Mouse (Mus musculus) fibroblast of lung, adult 2 months (primary cell): ENCODE measurements at regions not wholly inside any gene's neighbourhood (a gene's known extent, or its start where the extent isn't known, plus 50 kb on each side); places are given as distances from the start of the nearest gene placed in this dataset.
A peak's percentile ranks its signal among the peaks of the same experiment; 100 is the strongest.

Experiments
- DNase-seq: peaks from one replicate; pipeline ENCODE4 v3.0.0-alpha.2; 2011; ENCODE audit warnings: low read depth

DNA sequence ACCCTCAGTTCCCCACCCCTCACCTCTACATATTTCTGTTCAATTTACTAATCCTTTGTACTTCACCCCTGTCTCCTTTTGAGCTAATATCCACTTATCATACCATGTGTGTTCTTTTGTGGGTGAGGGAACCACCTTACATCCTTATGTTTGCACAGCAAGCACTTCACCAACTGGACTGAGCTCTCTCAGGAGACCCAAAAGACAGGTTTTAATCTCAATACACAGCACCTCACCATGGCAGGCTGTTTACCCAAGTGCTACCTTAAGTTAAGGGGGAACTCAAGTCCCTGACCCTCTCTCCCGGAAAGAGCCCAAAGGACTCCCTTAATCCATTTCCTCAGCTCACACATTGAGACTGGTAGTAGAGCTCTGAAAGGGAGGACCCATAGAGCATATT lies 62.3 kb upstream of the Agr3 start:
- DNase-seq = no peak

- DNase-seq = no peak
Measured at GRCm38 (mm10) chr12:35853159-35853558, 72.3 kb upstream of the Agr3 start.

DNA sequence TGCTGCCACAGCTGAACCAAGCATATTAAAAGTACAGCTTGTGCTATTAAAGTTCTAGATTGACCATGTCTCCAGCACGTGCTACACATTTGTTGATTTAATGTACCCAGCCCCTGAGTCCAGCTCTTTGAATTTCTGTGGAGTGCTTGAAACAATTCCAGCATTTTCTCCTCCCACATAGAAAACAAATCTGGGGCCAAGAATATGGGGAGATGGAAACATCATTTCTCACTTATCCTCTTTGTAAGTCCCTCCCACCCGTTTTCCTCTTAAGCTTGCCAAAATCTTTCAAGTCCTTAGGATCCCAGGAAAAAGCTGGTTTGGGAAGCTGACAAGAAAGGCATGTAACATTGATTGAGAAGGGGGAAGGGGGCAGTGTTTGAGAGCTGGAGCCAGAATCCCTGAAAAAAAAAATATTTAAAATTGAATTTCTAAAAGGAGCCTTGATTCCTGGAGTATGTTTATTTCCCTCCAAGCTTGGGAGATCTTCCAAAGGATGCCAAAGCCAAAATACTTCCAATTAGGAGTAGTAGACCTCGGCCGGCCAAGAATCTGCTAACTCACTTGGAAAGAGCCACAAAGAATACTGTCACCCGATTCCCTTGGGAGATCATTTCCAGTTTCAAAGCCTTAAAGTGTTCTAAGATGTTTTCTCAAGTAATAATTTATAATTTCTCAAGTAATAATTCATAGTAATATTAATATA lies 78.4 kb upstream of the Agr3 start:
- DNase-seq = no peak

DNA sequence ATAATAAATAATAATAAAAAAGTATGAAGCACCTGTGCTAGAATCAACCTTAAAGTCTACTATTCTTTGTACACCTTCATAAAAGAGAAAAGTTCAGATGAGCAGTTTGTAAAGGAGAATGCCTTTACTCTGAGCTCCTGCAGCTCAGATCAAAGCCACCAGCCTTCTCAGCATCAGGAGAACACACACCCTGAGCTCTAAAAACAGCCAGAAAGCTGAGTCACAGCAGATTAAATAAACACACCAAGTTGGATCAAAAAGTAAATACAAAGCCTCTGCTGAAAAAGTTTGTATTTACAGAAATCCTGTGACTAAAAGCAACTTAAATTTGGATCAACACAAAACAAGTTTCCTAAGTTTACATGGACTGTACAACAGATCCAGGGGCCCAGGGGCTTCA lies 88.5 kb upstream of the Agr3 start:
- DNase-seq = no peak

GRCm38 (mm10) chr12:35833285-35833684 lies 92.1 kb upstream of the Agr3 start:
- no peak for DNase-seq

GRCm38 (mm10) chr12:35831922-35832512 lies 93.4 kb upstream of the Agr3 start:
- no peak for DNase-seq

- no peak for DNase-seq
Measured at GRCm38 (mm10) chr12:35831268-35831667, 94.2 kb upstream of the Agr3 start.

DNA sequence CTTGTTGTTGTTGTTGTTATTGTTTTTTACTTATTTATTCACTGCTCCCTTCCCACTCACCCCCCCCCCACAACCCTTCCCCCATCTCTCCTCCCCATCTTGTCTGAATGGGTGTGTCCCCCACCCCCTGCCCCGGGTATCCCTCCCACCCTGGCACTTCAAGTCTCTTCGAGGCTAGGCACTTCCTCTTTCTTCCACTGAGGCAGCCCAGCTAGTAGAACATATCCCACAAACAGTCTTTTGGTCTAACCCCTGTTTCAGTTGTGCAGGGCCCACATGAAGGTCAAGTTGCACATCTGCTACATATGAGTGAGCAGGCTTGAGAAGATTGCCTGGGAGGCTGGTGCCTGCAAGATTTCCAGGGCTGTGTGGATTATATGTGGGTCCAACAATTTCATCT lies 97.6 kb upstream of the Agr3 start:
- no peak for DNase-seq

DNA sequence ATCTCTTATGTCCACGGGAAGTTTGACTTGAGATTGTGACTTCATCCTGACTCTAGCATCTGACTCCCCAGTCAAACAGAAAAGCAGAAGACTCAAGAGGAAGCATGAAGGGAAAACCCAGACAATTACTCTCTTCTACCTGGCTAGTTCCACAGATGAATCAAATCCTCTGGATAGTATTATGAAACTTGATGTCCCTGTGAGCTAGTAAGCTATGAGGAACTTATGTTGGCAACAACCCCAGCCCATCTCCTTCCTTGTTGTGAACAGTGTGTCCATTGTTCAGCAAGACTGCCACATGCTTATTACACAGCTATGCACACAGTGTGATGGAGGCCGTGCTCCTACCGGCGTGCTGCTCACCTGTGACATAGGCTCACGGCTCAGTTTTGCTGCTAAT lies 98.4 kb upstream of the Agr3 start:
- no peak for DNase-seq

DNA sequence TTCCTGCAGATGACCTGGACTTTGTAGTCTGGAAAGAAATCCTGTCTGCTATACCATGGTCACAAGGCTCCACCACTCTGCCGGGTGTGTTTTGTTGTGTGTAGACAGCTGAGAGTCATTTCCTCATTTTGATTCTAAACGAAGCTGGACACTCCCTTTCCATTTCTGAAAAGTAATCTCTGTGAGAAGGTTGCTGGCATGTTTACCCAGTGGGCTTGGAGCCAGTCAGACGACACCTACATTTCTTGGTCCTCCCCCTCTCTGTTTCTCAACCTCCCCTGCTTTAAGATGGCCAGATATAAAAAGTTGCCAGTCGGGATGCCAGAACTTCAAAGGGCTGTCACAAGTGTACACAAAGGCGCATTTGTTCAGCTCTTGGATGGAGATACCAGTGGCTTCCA lies 100.8 kb upstream of the Agr3 start:
- DNase-seq = peak; percentile 84

DNA sequence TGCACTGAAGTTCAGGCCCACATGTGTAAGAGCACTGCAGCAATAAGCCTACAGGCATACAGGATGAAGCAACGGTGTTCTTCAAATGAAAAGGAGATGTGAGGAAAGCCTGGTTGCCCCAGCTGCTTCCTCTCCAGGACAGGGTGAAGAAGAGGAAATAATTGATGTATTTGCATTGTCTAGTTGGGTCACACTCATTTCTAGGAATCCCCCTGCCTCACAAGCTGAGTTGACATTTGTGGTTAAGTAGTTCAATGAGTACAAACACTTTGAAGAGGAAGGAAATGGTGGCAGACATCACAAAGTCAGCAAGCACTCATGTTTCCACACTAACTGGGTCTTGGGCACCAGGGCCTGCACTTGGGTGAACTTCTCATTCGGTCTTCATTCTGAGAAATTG lies 126.2 kb upstream of the Agr3 start:
- DNase-seq = no peak

- no peak for DNase-seq
Measured at GRCm38 (mm10) chr12:35775396-35775795, 150.0 kb upstream of the Agr3 start.

- no peak for DNase-seq
Measured at GRCm38 (mm10) chr12:35770387-35771024, 154.9 kb upstream of the Agr3 start.

DNA sequence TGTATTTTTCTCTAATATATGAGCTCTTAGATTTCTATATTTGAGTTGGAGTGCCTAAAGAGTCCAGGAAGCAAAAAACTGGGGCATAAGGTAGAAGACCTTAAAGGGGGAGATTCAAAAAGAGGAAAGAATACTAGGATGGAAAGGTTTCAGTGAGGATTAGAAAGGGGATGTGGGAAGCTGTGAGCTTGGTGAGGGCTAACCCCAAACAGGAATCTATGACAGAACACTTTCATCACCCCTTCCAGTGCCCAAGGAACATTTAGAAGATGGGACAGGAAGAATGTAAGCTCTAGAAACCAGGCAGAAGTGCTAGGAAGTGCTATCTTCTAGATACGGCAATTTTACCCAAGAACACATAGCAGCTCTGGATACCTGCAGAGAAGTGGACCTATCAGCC lies 166.5 kb upstream of the Agr3 start:
- DNase-seq = no peak

DNA sequence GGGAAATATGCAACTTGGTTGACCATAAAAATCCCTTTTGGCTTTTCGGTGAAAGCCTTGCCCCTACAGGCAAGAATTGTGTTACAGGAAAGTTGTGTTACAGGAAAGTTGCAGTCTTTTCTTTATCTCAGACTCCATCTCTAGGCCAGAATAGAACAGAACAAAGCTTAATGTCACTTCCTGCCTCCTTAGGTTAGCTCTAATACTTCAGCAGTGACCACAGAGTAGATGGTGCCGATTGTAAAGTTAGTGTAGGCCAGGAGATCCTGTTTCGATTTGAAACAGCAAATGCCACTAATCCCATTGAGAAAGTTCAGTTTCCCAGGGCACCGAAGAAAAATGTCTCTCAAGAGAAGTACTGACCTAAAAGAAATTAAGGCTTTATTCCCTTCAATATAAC lies 170.3 kb upstream of the Agr3 start:
- DNase-seq = no peak

DNA sequence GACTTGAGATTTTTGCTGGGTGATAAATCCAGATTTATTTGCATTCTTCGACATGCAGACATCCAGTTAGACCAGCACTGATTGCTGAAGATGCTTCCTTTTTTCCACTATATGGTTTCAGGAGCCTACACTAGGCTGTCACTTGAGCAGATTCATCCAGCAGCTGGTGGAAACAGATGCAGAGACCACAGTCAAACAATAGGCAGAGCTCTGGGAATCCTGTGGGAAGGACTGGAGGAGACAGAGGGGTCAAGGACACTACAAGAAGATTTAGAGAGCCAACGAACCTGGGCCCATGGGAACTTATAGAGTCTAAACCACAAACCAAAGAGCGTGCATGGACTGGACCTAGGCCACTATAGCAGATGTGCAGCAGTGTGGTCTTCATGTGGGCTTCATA lies 177.4 kb upstream of the Agr3 start:
- DNase-seq = no peak

GRCm38 (mm10) chr12:35746691-35747299 lies 178.6 kb upstream of the Agr3 start:
- DNase-seq = no peak

GRCm38 (mm10) chr12:35742729-35743128 lies 182.7 kb upstream of the Agr3 start:
- DNase-seq = no peak

DNA sequence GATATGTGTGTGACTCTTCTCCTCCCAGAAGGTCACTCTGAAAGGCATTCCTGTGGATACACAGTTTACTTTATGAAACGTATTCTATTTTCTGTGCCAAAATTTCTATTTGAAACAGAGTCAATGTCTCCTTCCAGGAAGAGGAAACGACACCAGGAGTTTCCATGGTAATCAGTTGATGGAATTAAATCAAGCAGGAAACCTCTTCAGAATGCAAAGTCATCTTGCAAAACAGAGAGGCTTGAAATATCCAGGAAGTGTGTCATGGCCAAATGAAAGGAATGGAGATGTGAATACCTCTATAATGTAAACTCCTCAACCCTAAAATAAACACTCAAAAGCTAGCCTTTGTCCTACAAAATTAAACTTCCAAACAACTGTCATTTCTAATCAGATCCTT lies 189.0 kb upstream of the Agr3 start:
- no peak for DNase-seq

GRCm38 (mm10) chr12:35735002-35735401 lies 190.4 kb upstream of the Agr3 start:
- DNase-seq = no peak

DNA sequence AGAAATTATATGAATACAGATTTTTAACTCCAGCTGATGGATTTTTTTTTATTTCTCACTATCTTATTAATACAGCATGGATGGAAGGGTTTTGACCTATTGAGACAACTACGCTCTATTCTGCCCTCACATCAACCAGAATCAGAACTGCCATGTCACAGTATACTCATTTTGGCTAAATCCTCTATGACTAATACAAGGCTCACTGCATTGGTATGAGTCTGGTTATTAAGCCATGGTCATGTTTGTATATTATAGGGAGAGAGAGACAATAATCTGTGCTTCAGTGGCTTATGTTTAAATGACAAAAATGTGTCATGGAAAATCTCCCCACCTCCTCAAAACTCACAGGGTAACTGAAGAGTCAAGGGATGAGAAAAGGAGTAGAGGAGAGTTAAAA lies 191.0 kb upstream of the Agr3 start:
- no peak for DNase-seq

- DNase-seq = no peak
Measured at GRCm38 (mm10) chr12:35733580-35733979, 191.8 kb upstream of the Agr3 start.

- no peak for DNase-seq
Measured at GRCm38 (mm10) chr12:35725910-35726309, 191.1 kb upstream of the Ahr start.
